Mouse (Mus musculus) layer of hippocampus, postnatal 14 days (tissue): Measurements from ENCODE around the gene Pou1f1. TPM values are rescaled to one million over a fixed set of nuclear protein-coding genes. Genes with fewer than 3 reads are reported as not detected.

Experiments used
- DNase-seq, 2 experiments: peaks; one replicate each; pipeline ENCODE4 v3.0.0; 2021 to 2022; ENCODE audit warnings: low spot score in 2 of 2, mixed read lengths in 1 of 2
- long read RNA-seq, 2 experiments: library from polyadenylated mRNA; stranded (forward); transcript quantifications; one replicate each; pipeline ENCODE4 v2.0.0; 2021
- total RNA-seq, 2 experiments: library from RNA; stranded (reverse); gene quantifications; 2 replicates each; pipeline ENCODE4 v1.2.3; 2021

Pou1f1 gene
- not detected for total RNA-seq
- long read RNA-seq, experiment 1 = 0 reads
- long read RNA-seq, experiment 2 = 0 reads

GRCm38 (mm10) chr16:65520211-65520610 is at the start of gene Pou1f1:
Gene Pou1f1, plus strand, starts transcription at chr16:65520511.
- DNase-seq = no peak

- no peak for DNase-seq
These were observed 49.7 kb upstream of the Pou1f1 start for GRCm38 (mm10) chr16:65470650-65471049.

GRCm38 (mm10) chr16:65472472-65473001 is 47.8 kb upstream of the Pou1f1 start:
- DNase-seq = peak; percentile 15 to 38

- no peak for DNase-seq
These were observed 34.6 kb upstream of the Pou1f1 start for GRCm38 (mm10) chr16:65485726-65486125.

GRCm38 (mm10) chr16:65496030-65496429 is 24.3 kb upstream of the Pou1f1 start:
- no peak for DNase-seq

- peak; percentile 8 to 66 for DNase-seq
These were observed 23.3 kb upstream of the Pou1f1 start for GRCm38 (mm10) chr16:65497049-65497448.

GRCm38 (mm10) chr16:65514223-65514622 is 6.1 kb upstream of the Pou1f1 start:
- no peak for DNase-seq

- DNase-seq = no peak
These were observed 5.7 kb downstream of the Pou1f1 start for GRCm38 (mm10) chr16:65526004-65526403.

- DNase-seq = no peak
These were observed 6.4 kb downstream of the Pou1f1 start for GRCm38 (mm10) chr16:65526695-65527094.

- DNase-seq = no peak
These were observed 9.3 kb downstream of the Pou1f1 start for GRCm38 (mm10) chr16:65529589-65529988.

GRCm38 (mm10) chr16:65531663-65532062 is 11.4 kb downstream of the Pou1f1 start:
- DNase-seq = peak; percentile 73 to 87

- peak; percentile 42 to 75 for DNase-seq
These were observed 13.1 kb downstream of the Pou1f1 start for GRCm38 (mm10) chr16:65533315-65533999.

GRCm38 (mm10) chr16:65543676-65544293 is 23.5 kb downstream of the Pou1f1 start:
- no peak for DNase-seq

GRCm38 (mm10) chr16:65548960-65549359 is 28.6 kb downstream of the Pou1f1 start:
- DNase-seq = no peak

GRCm38 (mm10) chr16:65550814-65551213 is 30.5 kb downstream of the Pou1f1 start:
- no peak for DNase-seq

- DNase-seq = no peak
These were observed 34.0 kb downstream of the Pou1f1 start for GRCm38 (mm10) chr16:65554267-65554666.

- DNase-seq = no peak
These were observed 37.1 kb downstream of the Pou1f1 start for GRCm38 (mm10) chr16:65557369-65557768.

- no peak for DNase-seq
These were observed 39.3 kb downstream of the Pou1f1 start for GRCm38 (mm10) chr16:65559591-65559990.

- DNase-seq = peak; percentile 4 to 24
These were observed 41.0 kb downstream of the Pou1f1 start for GRCm38 (mm10) chr16:65560996-65561962.

GRCm38 (mm10) chr16:65561963-65562863 is 41.9 kb downstream of the Pou1f1 start, which contains the start of gene Chmp2b:
Gene Chmp2b, minus strand, starts transcription at chr16:65562726.
- DNase-seq = peak; percentile 87 to 88
